Mouse (Mus musculus) layer of hippocampus, adult 9-10 months (tissue): ENCODE data around the gene Add3.

ENCODE experiments used
- DNase-seq: peaks from one replicate; pipeline ENCODE4 v3.0.0; 2022; ENCODE audit warnings: low spot score

Add3 gene

GRCm38 (mm10) chr19:53233586-53233985 lies 93.3 kb downstream of the Add3 start:
- no peak for DNase-seq

- no peak for DNase-seq
Measured at GRCm38 (mm10) chr19:53241806-53242205, 101.6 kb downstream of the Add3 start.

GRCm38 (mm10) chr19:53243956-53244355 lies 103.7 kb downstream of the Add3 start:
- no peak for DNase-seq

GRCm38 (mm10) chr19:53247558-53247957 lies 107.3 kb downstream of the Add3 start:
- DNase-seq = no peak

GRCm38 (mm10) chr19:53248023-53248494 lies 107.8 kb downstream of the Add3 start:
- DNase-seq = peak; percentile 73

GRCm38 (mm10) chr19:53251015-53251414 lies 110.8 kb downstream of the Add3 start:
- no peak for DNase-seq

GRCm38 (mm10) chr19:53251656-53252055 lies 111.4 kb downstream of the Add3 start:
- no peak for DNase-seq

GRCm38 (mm10) chr19:53252111-53253028 lies 112.1 kb downstream of the Add3 start:
- DNase-seq = no peak

GRCm38 (mm10) chr19:53256361-53256760 lies 116.1 kb downstream of the Add3 start:
- DNase-seq = no peak

- DNase-seq = no peak
Measured at GRCm38 (mm10) chr19:53256991-53257594, 116.8 kb downstream of the Add3 start.

GRCm38 (mm10) chr19:53257631-53258560 lies 117.7 kb downstream of the Add3 start:
- no peak for DNase-seq

GRCm38 (mm10) chr19:53258740-53259506 lies 118.7 kb downstream of the Add3 start:
- DNase-seq = no peak

- DNase-seq = no peak
Measured at GRCm38 (mm10) chr19:53259541-53259940, 119.3 kb downstream of the Add3 start.

GRCm38 (mm10) chr19:53260261-53260660 lies 120.0 kb downstream of the Add3 start:
- DNase-seq = no peak

GRCm38 (mm10) chr19:53260828-53261227 lies 120.6 kb downstream of the Add3 start:
- no peak for DNase-seq

GRCm38 (mm10) chr19:53262061-53262460 lies 121.8 kb downstream of the Add3 start:
- DNase-seq = no peak

GRCm38 (mm10) chr19:53263859-53264733 lies 123.9 kb downstream of the Add3 start:
- DNase-seq = no peak

- no peak for DNase-seq
Measured at GRCm38 (mm10) chr19:53264821-53265727, 124.8 kb downstream of the Add3 start.

GRCm38 (mm10) chr19:53267305-53267704 lies 127.1 kb downstream of the Add3 start:
- no peak for DNase-seq
